Mouse (Mus musculus): Measurements from ENCODE around the gene Spaca9.

DNA sequence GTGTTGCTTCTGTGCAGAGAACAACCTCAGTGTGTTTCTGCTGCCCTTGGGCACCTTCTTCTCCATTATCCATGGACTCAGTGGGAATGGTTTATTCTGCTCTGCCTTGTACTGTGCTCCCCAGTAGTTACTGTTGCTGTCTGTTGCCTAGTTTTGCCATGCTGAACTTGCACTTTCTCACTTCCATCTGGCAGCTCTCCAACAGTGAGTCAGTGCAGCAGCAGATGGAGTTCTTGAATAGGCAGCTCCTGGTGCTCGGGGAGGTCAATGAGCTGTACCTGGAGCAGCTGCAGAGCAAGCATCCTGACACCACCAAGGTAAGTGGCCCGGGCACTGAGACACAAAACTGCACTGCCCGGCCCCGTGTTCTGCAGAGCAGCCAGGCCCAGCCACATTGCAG is 17.8 kb downstream of the Spaca9 start:
- TF ChIP-seq CTCF (IDR thresholded peaks at IDR 0.05; ENCODE audit: extremely low read depth, insufficient read length, insufficient replicate concordance, low read depth, low read length) (no peak), POLR2A (IDR thresholded peaks at IDR 0.05; ENCODE audit: low read depth, low read length) (no peak)

Measured in small intestine, adult 2 months (tissue).